Mouse (Mus musculus) hindbrain, embryonic 11.5 days (tissue): ENCODE measurements around the gene Cdc42. TPM values are rescaled to one million over a fixed set of nuclear protein-coding genes. Genes with fewer than 3 reads are reported as not detected.

Experiments used
- ATAC-seq: fragments of 200-750 bp; cut with Nextera tagmentation; 2 replicates; pipeline ENCODE4 v1.8.0; 2017; ENCODE audit warnings: mild to moderate bottlenecking, moderate TSS enrichment, moderate library complexity; ENCODE audit not compliant: low FRiP score
- DNase-seq: peaks from one replicate; pipeline ENCODE4 v3.0.0-alpha.2; 2015; ENCODE audit warnings: low spot score
- H3K27ac ChIP-seq: fragments of 300-500 bp; sonication (generic); 2 replicates; pipeline ENCODE4 v1.5.1; 2014; ENCODE audit warnings: mild to moderate bottlenecking, low read depth, low read length
- H3K27me3 ChIP-seq: fragments of 300-500 bp; sonication (generic); 2 replicates; pipeline ENCODE4 v1.6.1; 2014; ENCODE audit warnings: mild to moderate bottlenecking, low read length, moderate library complexity, mixed read lengths; ENCODE audit not compliant: control insufficient read depth, insufficient read depth
- H3K36me3 ChIP-seq: fragments of 300-500 bp; sonication (generic); 2 replicates; pipeline ENCODE4 v1.6.1; 2014; ENCODE audit warnings: mild to moderate bottlenecking, low read length, moderate library complexity, mixed read lengths; ENCODE audit not compliant: control insufficient read depth, insufficient read depth
- H3K4me1 ChIP-seq: fragments of 300-500 bp; sonication (generic); replicated peaks from 2 replicates; pipeline ENCODE4 v1.6.1; 2014; ENCODE audit warnings: low read length, mixed read lengths; ENCODE audit not compliant: control insufficient read depth, insufficient read depth
- H3K4me2 ChIP-seq: fragments of 300-500 bp; sonication (generic); replicated peaks from 2 replicates; pipeline ENCODE4 v1.6.1; 2014; ENCODE audit warnings: mild to moderate bottlenecking, low read depth, low read length
- H3K4me3 ChIP-seq: fragments of 300-500 bp; sonication (generic); 2 replicates; pipeline ENCODE4 v1.5.1; 2014; ENCODE audit warnings: low read depth, low read length
- H3K9ac ChIP-seq: fragments of 300-500 bp; sonication (generic); 2 replicates; pipeline ENCODE4 v1.6.1; 2014; ENCODE audit warnings: low read depth, low read length
- H3K9me3 ChIP-seq: fragments of 300-500 bp; sonication (generic); 2 replicates; pipeline ENCODE4 v1.6.1; 2016; ENCODE audit warnings: low read length; ENCODE audit not compliant: control insufficient read depth
- WGBS: fragments of 180-500 bp; shearing (Covaris S2); extraction: QIAGEN DNeasy Blood & Tissue Kit; methylation state at CpG from one replicate; pipeline ENCODE4 v1.1.7; 2014; 5-methylcytosine and 5-hydroxymethylcytosine counted together
- polyA plus RNA-seq: library from polyadenylated mRNA; unstranded; fragments of >200 nt; fragmentation: Nextera tagmentation; extraction: Ambion mirVana; gene quantifications from 2 replicates; pipeline ENCODE4 v1.2.1, GENCODE M21; 2014

Gene Cdc42
- polyA plus RNA-seq = 692 and 744 TPM in 2 replicates

DNA sequence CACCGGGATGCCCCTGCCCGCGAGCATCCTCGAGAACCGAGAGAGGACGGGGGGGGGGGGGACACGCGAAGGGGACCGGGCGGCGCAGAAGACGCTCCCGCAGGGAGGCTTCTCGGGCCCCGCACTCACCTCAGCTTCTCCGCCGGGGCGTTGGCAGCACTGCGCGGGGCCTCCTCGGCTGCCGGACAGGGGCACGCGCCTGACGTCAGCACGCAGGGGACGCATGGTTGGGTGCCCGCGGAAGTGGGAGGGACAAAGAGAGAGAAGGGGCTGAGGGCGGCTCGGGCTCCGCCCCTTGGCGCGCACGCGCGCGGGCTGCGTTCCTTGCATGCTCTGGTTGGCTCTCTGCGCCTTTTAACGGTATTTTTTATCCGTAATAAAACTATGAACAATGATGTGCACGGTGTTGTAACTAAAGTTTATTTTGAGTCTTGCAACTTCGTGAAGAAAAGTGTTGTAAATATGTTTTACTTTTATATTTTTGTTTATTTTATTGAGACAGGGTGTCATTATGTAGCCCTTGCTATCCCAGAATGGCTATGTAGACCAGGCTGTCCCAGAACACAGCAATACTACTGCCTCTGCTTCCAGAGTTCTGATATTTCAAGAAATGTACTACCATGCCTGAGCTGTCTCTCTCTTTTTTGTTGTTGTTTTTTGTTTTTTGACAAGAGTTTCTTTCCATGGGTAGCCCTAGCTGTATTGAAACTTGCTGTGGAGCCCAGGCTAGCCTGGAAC is at the start of gene Cdc42:
TSS of gene Cdc42 (minus strand) at position 204 of the 738 bp plus-strand sequence.
- WGBS = under 1% methylated on average over 40 of the region's 44 CpGs
- peak; percentile 95 for ATAC-seq

DNA sequence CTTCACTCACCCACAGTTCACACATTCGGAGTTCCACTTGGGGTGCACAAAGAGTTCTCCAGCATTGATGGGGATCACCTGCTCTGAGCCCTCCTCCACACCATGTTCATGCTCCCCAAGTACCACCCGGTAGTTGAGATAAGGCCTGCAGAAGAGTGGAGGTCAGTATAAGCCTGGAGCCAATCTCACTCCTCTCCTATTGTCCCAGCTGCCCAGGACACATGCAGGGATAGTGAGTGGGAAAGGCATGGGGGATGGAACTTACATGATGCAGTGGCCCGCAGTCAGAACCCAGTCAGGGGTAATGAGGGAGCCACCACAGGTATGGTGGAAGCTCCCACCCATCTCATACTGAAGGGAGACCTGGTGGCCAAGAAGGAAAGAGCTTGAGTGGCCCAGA is 48.1 kb upstream of the Cdc42 start:
- DNase-seq (no peak), ATAC-seq (no peak)
- no peak overlapping the region for H3K4me2 ChIP-seq
- no peaks in the 10 kb centered on the region for H3K27me3 ChIP-seq
- 87% methylated on average over 3 of the region's 3 CpGs for WGBS
- H3K4me3 ChIP-seq = no peak overlapping the region
- H3K36me3 ChIP-seq = no peaks in the 10 kb centered on the region
- no peak overlapping the region for H3K9ac ChIP-seq
- no peak overlapping the region for H3K27ac ChIP-seq
- H3K9me3 ChIP-seq = no peaks in the 10 kb centered on the region
- H3K4me1 ChIP-seq = no peaks in the 10 kb centered on the region

More for the DNA sequence above, at the start of gene Cdc42:
- peak within 1 kb of the TSS; percentile 96 for H3K27ac ChIP-seq
- DNase-seq = peak; percentile 98
- no peaks in the 10 kb centered on the region for H3K4me1 ChIP-seq
- no peaks in the 10 kb centered on the region for H3K9me3 ChIP-seq
- peak within 1 kb of the TSS; percentile 96 for H3K4me3 ChIP-seq
- H3K27me3 ChIP-seq = no peaks in the 10 kb centered on the region
- peak within 1 kb of the TSS; percentile 99 for H3K9ac ChIP-seq
- peak within 1 kb of the TSS; percentile 52 for H3K4me2 ChIP-seq
- no peaks in the 10 kb centered on the region for H3K36me3 ChIP-seq

DNA sequence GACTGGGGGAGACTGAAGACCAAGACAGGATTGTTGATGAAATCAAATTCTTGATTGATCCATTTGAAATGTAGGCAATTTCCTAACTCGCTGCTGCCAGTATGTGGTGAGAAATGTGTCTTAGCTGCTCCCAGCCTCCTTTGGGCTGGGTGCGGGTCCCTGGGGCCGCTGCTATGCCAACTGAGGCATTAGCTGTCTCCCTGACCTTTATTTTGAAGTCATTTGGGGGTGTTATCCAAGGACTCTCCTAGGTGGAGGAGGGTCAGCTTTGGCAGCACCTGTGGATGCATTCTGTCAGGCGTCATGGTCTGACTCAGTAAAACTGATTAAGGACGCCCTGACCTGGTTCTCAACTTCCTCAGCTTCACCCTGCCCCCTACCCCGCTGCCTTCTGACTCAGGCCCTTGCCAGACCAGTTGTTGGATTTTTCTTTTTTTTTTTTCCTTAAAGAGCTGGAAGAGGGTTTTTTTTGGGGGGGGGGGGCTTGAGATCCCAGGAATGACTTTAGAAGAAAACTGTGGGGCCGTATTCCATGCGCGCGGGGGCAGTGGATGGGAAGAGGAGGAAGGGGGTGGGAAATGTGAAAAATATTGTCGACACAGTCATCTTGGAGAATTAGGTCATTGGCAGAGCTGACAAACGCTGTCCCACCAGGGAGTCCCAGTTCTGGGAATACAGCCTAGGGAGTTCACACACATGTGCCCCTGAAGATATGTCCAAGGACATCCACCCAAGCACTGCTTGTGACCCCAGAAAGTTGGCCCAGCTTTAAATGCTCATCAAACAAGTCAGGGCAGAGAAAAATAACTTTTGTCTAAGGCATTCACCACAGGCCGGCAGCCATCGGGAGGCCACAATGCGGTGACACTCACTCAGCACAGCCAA is 39.4 kb upstream of the Cdc42 start:
- DNase-seq (no peak), ATAC-seq (no peak)
- no peaks in the 10 kb centered on the region for H3K36me3 ChIP-seq
- no peaks in the 10 kb centered on the region for H3K4me1 ChIP-seq
- no peak overlapping the region for H3K4me3 ChIP-seq
- no peak overlapping the region for H3K27ac ChIP-seq
- no peak overlapping the region for H3K9ac ChIP-seq
- no peak overlapping the region for H3K4me2 ChIP-seq
- WGBS = 77% methylated on average over 15 of the region's 15 CpGs
- no peaks in the 10 kb centered on the region for H3K27me3 ChIP-seq
- no peaks in the 10 kb centered on the region for H3K9me3 ChIP-seq

DNA sequence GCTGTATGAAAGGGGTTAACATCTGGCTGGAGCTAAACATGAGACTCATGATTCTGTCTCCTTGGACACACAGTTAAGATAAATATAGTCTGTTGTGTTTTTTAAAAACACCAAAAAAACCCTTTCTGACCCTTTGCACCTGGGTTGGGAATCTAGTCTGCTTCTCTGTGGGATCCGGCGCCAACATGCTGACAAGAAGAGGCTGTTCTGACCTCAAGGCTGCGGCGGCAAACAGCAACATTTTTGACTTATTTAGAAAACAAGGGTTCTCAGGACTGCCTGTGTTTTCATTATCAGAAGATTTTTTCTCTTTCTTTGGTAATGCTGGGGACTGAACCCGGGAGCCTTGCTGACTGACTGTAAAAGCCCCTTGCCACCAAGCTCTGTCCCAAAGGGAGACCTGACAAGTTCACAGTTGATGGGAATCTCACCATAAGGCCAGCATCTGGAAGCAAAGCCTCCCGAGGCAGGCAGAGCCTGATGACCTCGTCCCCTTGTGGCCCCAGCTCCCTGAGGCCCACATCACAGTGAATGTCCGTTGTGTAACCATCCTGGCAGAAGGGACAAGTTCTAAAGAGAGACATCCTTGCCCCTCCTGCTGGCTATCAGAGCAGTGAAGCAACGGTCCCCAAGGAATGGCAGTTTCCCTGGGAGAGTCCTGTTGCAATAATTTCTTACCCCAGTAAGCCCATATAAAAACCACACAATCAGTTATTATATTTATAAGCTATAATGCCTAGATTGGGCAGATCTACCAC is 36.0 kb upstream of the Cdc42 start:
- 0 out of 2 replicates have a peak, but pooled peaks cover 2% of the 10 kb centered on the region for H3K27me3 ChIP-seq
- no peak overlapping the region for H3K27ac ChIP-seq
- 68% methylated on average over 9 of the region's 9 CpGs for WGBS
- H3K9ac ChIP-seq = no peak overlapping the region
- H3K36me3 ChIP-seq = no peaks in the 10 kb centered on the region
- H3K4me2 ChIP-seq = no peak overlapping the region
- H3K4me3 ChIP-seq = no peak overlapping the region
- no peaks in the 10 kb centered on the region for H3K9me3 ChIP-seq
- no peaks in the 10 kb centered on the region for H3K4me1 ChIP-seq
- no peak for ATAC-seq
- DNase-seq = no peak

DNA sequence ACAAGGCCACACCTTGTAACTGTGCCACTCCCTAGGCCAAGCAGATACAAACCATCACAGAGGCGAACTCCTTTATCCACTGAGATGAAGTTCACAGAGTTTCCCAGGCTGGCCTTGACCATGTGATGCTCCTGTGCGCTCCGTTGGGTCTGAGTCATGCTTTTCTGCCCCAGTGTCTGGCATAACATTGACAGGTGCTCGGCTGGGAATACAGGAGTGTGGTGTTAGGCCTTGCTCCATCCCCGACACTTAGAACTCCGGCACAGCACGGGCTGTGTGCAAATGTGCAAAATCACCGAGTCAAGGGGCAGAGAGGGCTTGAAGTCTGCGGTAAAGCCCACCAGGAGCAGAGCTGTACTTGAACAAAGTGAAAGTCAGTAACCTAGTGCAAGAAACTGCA is 35.4 kb upstream of the Cdc42 start:
- H3K27ac ChIP-seq = no peak overlapping the region
- 0 out of 2 replicates have a peak, but pooled peaks cover 2% of the 10 kb centered on the region for H3K27me3 ChIP-seq
- DNase-seq (no peak), ATAC-seq (no peak)
- H3K9ac ChIP-seq = no peak overlapping the region
- no peaks in the 10 kb centered on the region for H3K4me1 ChIP-seq
- no peak overlapping the region for H3K4me3 ChIP-seq
- H3K36me3 ChIP-seq = no peaks in the 10 kb centered on the region
- H3K4me2 ChIP-seq = no peak overlapping the region
- no peaks in the 10 kb centered on the region for H3K9me3 ChIP-seq
- WGBS = 81% methylated on average over 9 of the region's 9 CpGs

DNA sequence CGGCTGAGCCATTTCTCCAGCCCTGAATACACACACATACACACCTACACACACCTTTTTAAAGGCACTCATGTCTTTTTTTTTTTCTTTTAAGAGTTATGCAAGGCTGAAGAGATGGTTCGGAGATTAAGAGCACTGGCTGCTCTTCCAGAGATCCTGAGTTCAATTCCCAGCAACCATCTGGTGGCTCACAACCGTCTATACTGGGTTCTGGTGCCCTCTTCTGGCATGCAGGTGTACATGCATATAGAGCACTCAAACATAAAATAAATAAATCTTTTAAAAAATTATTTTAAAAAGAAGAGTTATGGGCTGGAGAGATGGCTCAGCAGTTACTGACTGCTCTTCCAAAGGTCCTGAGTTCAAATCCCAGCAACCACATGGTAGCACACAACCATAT is 33.8 kb upstream of the Cdc42 start:
- no peak for ATAC-seq
- 92% methylated on average over 3 of the region's 3 CpGs for WGBS
- no peaks in the 10 kb centered on the region for H3K9me3 ChIP-seq

DNA sequence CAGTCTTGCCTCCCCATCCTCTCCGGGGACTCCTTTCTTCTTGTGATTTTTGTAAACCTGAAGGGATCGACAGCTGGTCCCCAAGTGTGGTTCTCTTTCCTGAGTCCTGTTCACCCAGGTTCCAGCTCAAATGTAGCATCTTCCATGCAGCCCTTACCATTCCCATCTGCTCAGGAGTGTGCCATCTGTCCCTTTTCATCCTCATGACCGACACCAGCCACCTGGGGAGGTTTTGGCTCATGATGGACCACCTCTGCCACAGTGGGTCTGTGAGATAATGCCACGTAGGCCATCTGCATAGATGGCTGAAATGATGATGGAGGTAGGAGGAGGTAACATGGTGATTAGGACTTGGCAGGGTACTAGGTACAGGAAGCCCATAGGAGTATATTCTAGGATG is 32.7 kb upstream of the Cdc42 start:
- no peak overlapping the region for H3K4me2 ChIP-seq
- no peak for DNase-seq
- H3K36me3 ChIP-seq = no peaks in the 10 kb centered on the region
- no peak overlapping the region for H3K9ac ChIP-seq
- H3K27me3 ChIP-seq = 0 out of 2 replicates have a peak, but pooled peaks cover 2% of the 10 kb centered on the region
- WGBS = 94% methylated on average over 4 of the region's 4 CpGs
- H3K27ac ChIP-seq = no peak overlapping the region
- no peaks in the 10 kb centered on the region for H3K9me3 ChIP-seq
- no peaks in the 10 kb centered on the region for H3K4me1 ChIP-seq
- no peak overlapping the region for H3K4me3 ChIP-seq
- ATAC-seq = no peak

More for the DNA sequence above, 33.8 kb upstream of the Cdc42 start:
- H3K4me2 ChIP-seq = no peak overlapping the region
- H3K9ac ChIP-seq = no peak overlapping the region
- H3K4me1 ChIP-seq = no peaks in the 10 kb centered on the region
- 0 out of 2 replicates have a peak, but pooled peaks cover 2% of the 10 kb centered on the region for H3K27me3 ChIP-seq
- H3K27ac ChIP-seq = no peak overlapping the region
- no peak for DNase-seq
- H3K36me3 ChIP-seq = no peaks in the 10 kb centered on the region
- H3K4me3 ChIP-seq = no peak overlapping the region

DNA sequence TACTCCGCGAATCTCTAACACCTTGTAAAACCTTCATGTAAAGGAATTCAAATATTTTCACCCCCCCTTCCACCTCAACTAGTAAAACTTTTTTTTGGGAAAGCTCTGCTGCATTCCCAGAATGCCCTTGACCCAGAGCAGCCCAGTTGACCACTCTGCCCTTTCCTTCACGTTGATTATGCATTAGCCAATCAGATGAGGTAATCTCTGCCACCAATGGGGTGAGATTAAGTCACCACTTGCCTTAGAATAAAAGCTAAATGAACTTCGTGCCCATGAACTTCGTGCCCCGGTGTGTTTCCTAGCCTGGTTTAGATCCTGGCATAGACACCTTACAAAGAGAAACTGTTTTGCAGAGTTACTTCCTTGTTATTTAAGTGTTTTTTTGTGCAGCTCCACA is 31.5 kb upstream of the Cdc42 start:
- peak overlapping the region; percentile 89 for H3K4me2 ChIP-seq
- no peaks in the 10 kb centered on the region for H3K36me3 ChIP-seq
- no peaks in the 10 kb centered on the region for H3K4me1 ChIP-seq
- H3K9me3 ChIP-seq = no peaks in the 10 kb centered on the region
- 52% methylated on average over 6 of the region's 6 CpGs for WGBS
- H3K27ac ChIP-seq = no peak overlapping the region
- DNase-seq (no peak), ATAC-seq (no peak)
- H3K4me3 ChIP-seq = peak overlapping the region; percentile 82
- 0 out of 2 replicates have a peak, but pooled peaks cover 2% of the 10 kb centered on the region for H3K27me3 ChIP-seq
- peak overlapping the region; percentile 87; the same call in 1 of the 2 replicates for H3K9ac ChIP-seq
